Mouse (Mus musculus): Measurements from ENCODE around the gene Gtf3c2. TPM values are rescaled to one million over a fixed set of nuclear protein-coding genes. Genes with fewer than 3 reads are reported as not detected.

Gtf3c2 gene
- polyA plus RNA-seq, 1 experiment from 2014 or later = 69.5 TPM

DNA sequence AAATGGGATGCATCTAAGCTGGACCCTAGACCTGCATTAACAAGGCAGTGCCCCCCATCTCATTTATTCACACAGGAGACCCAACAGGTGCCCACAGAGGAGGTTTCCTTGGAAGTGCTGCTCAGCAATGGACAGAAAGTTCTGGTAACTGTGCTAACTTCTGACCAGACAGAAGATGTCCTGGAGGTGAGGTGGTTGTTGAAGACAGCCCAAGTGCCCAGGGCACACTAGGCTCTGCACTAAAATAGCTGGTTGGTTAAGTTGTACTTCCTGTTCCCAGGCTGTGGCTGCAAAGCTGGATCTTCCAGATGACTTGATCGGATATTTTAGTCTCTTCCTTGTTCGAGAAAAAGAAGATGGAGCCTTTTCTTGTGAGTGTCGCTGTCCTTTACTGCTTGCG, 15.7 kb upstream of the Gtf3c2 start:
- Histone ChIP-seq H3K9ac (replicated peaks) (no peak overlapping the region), H3K4me3 (no peak overlapping the region), H3K27ac (replicated peaks) (no peak overlapping the region), H3K27me3 (no peaks in the 10 kb centered on the region), H3K4me1 (peaks cover 29% of the 10 kb centered on the region), H3K9me3 (0 out of 2 replicates have a peak, but pooled peaks cover 5% of the 10 kb centered on the region), H3K4me2 (replicated peaks) (no peak overlapping the region), H3K36me3 (peaks cover 72% of the 10 kb centered on the region)
- 93% methylated on average over 4 of the region's 4 CpGs for WGBS
- ATAC-seq (replicated peaks) = no peak

DNA sequence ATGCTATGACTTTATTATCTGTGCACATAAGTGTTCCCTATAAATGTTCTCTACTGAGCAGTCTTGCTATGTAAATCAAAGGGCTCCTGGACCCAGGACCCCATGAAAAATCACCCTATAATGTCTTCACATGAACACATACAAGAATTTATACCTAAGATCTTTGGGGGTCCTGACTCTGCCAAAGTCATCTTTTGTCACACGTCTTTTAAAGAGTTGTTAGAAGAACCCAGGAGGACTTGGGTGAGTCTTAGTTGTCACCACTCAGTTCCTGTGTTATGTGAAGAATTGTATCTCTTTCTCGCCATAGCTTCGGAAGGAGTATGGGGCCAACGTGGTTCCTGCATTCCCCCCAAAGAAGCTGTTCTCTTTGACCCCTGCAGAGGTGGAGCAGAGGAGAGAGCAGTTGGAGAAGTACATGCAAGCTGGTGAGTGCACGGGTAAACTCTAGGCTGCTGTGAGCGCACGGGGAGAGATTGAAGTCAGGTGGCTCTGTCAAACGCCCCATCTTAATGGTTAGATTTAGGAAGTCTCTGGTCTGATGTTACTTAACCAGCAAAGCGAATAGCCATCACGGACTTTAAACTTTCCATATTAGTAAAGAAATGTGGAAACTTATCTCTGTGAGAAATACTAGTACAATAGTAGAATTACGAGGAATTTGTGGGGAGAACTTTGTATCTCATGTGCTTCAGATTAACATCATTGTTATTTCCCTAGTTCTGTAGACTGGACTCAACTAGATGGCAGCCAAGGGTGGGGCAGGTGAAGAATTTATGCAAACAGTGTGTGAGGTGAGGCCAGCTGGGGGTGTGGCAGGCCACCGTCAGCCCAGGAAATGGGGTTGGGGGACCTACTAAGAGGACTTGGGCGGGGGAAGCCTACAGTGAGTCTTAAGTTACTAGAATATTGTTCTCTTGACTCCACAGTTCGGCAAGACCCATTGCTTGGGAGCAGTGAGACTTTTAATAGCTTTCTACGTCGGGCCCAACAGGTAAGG, 14.8 kb upstream of the Gtf3c2 start:
- peak overlapping the region; percentile 76; the same call in 1 of the 2 replicates for H3K4me3 ChIP-seq
- H3K27ac ChIP-seq (replicated peaks) = no peak overlapping the region
- ATAC-seq (replicated peaks) = no peak
- peak overlapping the region; percentile 63 for H3K4me2 ChIP-seq (replicated peaks)
- peaks cover 72% of the 10 kb centered on the region for H3K36me3 ChIP-seq
- 93% methylated on average over 16 of the region's 16 CpGs for WGBS
- H3K9ac ChIP-seq (replicated peaks) = peak overlapping the region; percentile 84; the same call in 1 of the 2 replicates
- H3K27me3 ChIP-seq = no peaks in the 10 kb centered on the region
- peaks cover 24% of the 10 kb centered on the region for H3K4me1 ChIP-seq
- H3K9me3 ChIP-seq = no peaks in the 10 kb centered on the region

DNA sequence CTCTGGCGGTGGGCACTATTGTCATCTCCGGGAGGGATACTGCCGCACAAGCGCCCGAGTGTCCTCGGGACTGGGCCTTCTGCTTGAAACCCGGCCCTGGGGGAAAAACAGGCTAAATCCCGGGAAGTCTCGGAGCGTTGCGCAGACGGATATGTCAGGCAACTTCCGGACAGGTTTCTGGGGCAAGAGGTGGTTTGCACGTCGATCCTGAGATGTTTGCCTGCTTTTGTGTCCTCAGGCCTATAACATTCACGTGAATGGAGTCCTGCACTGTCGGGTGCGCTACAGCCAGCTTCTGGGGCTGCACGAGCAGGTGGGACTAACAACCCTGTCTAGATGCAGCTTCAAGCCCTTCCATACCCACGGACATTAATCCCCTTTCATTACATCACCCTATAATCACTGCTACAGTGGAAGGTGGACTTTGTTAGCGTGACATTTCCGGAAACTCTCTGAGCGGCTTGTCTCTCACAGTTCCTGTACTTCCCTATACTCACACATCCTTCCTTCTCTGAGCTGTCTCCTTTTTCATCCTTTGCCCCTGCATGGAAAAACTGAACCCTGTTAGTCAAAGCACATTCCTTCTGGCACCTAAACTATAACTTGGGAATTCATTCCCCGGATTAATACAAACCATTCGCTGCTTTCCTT, 13.8 kb upstream of the Gtf3c2 start:
- Histone ChIP-seq H3K27me3 (no peaks in the 10 kb centered on the region), H3K4me2 (replicated peaks) (peak overlapping the region; percentile 63), H3K27ac (replicated peaks) (peak overlapping the region; percentile 81), H3K9me3 (no peaks in the 10 kb centered on the region), H3K4me1 (peaks cover 24% of the 10 kb centered on the region), H3K4me3 (peak overlapping the region; percentile 76), H3K9ac (replicated peaks) (peak overlapping the region; percentile 84), H3K36me3 (peaks cover 69% of the 10 kb centered on the region)
- ATAC-seq (replicated peaks) = no peak
- 12% methylated on average over 25 of the region's 25 CpGs for WGBS

DNA sequence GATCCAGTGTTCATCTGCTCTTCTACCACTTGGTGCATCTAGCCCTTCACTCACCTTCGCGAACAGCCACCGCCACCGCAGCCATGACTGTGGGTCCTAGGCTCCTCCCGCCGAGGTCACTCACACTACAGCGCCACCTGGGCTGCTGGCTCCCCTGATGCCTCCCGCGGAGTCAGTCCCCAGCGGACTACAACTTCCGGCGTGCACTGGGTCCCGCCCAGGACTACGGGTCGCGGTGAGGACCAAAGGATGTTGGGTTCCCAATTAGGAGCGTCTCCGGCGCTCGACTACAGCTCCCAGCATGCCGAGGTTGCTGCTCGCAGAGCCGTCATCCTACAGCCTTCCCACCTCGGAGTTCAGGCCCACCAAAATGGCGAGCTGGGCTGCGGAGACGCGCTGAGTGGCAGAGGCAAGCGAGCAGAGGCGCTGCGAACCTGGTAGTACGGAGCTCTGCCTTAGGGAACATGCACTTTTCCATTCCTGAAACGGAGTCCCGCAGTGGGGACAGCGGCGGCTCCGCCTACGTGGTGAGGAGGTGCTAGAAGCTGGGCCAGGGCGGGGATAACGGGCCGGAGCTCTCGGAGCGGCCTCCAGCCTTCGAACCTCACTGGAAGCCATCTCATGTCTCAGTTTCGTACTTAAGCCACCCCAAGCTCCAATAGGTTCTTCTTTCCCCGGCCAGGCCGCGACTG, 13.1 kb upstream of the Gtf3c2 start, which contains the start of the genes Snx17 and Eif2b4:
Snx17 (plus strand) TSS at position 289 of the 692 bp plus-strand sequence.
Eif2b4 (minus strand) TSS at position 492 of the 692 bp plus-strand sequence.
- under 1% methylated on average over 48 of the region's 48 CpGs for WGBS
- peak within 1 kb of the TSS; percentile 63 for H3K4me2 ChIP-seq (replicated peaks)
- ATAC-seq (replicated peaks) = peak; percentile 98

DNA sequence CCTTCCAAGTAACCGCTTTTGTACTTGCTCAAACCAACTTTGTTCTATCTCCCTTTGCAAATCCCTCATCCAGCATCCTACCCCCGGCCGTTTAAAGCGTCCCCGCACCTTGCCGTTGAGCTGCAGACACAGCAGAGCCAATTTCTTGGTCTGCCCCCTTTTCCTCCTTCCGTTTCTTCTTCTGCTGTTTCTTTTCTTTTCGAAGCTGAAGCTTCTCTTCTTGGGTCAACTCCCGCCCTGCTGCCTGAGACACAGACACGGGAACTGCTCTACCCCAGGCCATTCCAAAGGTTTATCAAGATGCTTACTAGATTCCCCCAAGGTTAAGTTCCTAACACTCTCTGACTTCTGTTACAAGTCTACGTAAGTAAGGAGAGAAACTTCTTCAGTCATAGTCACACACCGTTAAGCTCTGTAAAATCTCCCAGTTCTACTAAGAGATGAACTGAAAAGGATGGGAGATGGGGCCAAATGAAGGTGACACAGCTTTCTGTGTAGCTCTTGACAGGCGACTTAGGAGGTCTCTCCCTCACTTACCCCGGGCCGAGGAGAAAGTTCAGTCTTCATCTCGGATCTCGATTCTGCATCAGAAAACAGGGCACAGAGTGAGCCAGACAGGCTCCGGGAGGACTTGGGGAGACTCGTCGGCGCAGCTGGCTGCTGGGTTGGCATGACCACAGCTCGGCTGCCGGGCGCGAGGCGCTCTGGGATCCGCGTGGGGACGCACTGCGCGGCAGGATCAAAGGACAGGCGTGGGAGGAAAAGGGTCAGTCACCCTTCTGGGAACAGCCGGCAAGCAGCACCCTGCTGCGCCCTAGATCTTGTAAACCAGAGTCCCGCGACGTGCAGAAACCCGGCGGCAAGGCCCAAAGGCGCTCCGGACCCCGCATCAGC, 12.3 kb upstream of the Gtf3c2 start:
- ATAC-seq (replicated peaks) = peak; percentile 59

More for the DNA sequence above, 13.1 kb upstream of the Gtf3c2 start, which contains the start of the genes Snx17 and Eif2b4:
- Histone ChIP-seq H3K27me3 (no peaks in the 10 kb centered on the region), H3K4me1 (peaks cover 24% of the 10 kb centered on the region), H3K36me3 (peaks cover 69% of the 10 kb centered on the region), H3K9me3 (no peaks in the 10 kb centered on the region), H3K27ac (replicated peaks) (peak within 1 kb of the TSS; percentile 81), H3K4me3 (peak within 1 kb of the TSS; percentile 76), H3K9ac (replicated peaks) (peak within 1 kb of the TSS; percentile 87)

DNA sequence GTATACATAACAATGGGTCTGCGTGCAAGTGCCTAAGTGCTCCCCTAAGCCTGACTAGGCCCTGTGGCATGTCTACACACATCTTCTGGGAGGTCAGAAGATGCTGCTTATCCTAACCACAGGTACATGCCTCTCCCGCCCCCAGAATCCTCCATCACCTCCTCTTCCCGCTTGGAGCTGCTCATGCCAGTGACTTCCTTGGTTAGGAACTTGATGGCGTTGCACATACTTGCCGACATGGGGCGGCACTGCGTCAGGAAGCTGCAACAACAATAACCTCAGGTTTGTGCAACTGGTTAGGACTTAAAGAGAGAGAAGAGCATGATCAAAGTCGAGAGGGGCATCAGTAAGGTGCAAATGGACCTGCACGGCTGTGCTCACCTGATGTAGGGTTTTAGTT, 10.3 kb upstream of the Gtf3c2 start:
- H3K36me3 ChIP-seq = peaks cover 55% of the 10 kb centered on the region
- ATAC-seq (replicated peaks) = no peak
- H3K27ac ChIP-seq (replicated peaks) = no peak overlapping the region
- no peak overlapping the region for H3K4me2 ChIP-seq (replicated peaks)
- H3K9me3 ChIP-seq = no peaks in the 10 kb centered on the region
- no peak overlapping the region for H3K4me3 ChIP-seq
- no peaks in the 10 kb centered on the region for H3K27me3 ChIP-seq
- H3K4me1 ChIP-seq = peaks cover 24% of the 10 kb centered on the region
- no peak overlapping the region for H3K9ac ChIP-seq (replicated peaks)
- WGBS = 87% methylated on average over 9 of the region's 9 CpGs

More for the DNA sequence above, 12.3 kb upstream of the Gtf3c2 start:
- Histone ChIP-seq H3K27me3 (no peaks in the 10 kb centered on the region), H3K27ac (replicated peaks) (peak overlapping the region; percentile 81), H3K9ac (replicated peaks) (peak overlapping the region; percentile 87), H3K4me3 (peak overlapping the region; percentile 76), H3K36me3 (peaks cover 69% of the 10 kb centered on the region), H3K4me1 (peaks cover 24% of the 10 kb centered on the region), H3K9me3 (no peaks in the 10 kb centered on the region), H3K4me2 (replicated peaks) (peak overlapping the region; percentile 63)
- WGBS = 15% methylated on average over 42 of the region's 42 CpGs

DNA sequence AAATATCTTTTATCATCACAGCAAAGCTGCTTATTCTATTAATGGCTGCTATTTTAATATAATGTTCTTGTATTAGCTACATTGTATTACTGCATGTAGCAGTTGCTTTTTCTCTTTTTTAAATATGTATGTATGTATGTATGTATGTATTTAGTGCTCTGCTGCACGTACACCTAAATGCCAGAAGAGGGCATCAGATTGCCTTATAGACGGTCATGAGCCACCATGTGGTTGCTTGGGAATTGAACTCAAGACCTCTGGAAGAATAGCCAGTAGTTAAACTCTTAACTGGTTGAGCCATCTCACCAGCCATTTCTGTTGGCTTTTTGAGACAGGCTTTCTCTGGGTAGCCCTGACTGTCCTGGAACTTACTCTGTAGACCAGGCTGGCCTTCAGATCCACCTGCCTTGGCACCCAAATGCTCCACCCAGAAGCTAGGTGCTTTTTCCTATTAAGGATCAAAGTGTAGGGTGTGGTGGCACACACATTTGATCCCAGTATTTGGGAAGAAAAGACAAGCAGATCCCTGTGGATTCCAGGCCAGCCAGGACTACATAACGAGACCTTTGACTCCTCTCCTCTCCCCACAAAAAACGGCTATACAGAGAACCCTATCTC, 8.4 kb upstream of the Gtf3c2 start:
- Histone ChIP-seq H3K4me3 (no peak overlapping the region), H3K27me3 (no peaks in the 10 kb centered on the region), H3K9me3 (no peaks in the 10 kb centered on the region), H3K4me1 (peaks cover 11% of the 10 kb centered on the region), H3K36me3 (peaks cover 44% of the 10 kb centered on the region), H3K27ac (replicated peaks) (no peak overlapping the region), H3K4me2 (replicated peaks) (no peak overlapping the region), H3K9ac (replicated peaks) (no peak overlapping the region)
- ATAC-seq (replicated peaks) = no peak
- 69% methylated on average over 4 of the region's 4 CpGs for WGBS

DNA sequence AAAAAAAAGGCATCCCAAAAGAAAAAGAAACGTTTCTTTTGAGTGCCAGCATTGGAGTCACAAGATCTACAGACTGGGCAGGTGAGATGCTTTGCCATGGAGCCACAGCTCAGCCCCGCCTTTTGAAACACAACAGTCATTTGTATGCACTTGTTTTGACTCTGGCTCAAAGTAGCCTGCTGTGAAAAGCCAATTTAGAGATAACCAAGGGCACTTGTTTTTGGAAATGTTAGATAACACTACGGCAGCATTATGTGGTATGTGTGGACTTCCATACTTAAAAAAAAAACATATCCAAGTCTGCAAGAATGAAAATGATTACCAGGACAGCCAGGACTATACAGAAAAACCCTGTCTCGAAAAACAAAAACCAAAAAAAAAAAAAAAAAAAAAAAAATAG, 3.7 kb upstream of the Gtf3c2 start:
- Histone ChIP-seq H3K4me2 (replicated peaks) (no peak overlapping the region), H3K4me3 (no peak overlapping the region), H3K9me3 (no peaks in the 10 kb centered on the region), H3K4me1 (peaks cover 10% of the 10 kb centered on the region), H3K27me3 (no peaks in the 10 kb centered on the region), H3K36me3 (peaks cover 20% of the 10 kb centered on the region), H3K27ac (replicated peaks) (no peak overlapping the region), H3K9ac (replicated peaks) (no peak overlapping the region)
- WGBS = 69% methylated on average over 4 of the region's 4 CpGs
- no peak for ATAC-seq (replicated peaks)

DNA sequence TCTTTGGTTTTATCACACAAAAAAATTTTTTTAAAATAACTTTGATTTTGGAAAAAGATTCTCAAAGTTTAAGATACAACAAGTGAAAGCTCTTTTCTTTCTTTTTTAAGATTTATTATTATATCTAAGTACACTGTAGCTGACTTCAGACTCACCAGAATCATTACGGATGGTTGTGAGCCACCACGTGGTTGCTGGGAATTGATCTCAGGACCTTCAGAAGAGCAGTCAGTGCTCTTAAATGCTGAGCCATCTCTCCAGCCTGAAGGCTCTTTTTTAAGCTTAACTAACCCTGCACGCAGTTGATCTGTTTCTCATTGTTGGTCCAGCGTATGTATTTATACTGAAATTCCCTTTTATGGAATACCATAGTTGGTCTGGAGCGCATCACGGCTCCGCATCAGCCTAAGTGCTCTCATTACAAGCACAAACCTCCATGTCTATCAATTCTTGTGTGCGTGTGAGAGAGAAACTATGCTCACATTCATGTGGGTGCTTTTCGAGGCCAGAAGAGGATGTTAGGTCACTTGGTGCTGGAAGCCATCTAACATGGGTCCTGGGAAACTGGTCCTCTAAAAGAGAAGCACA, 1.3 kb upstream of the Gtf3c2 start:
- H3K4me3 ChIP-seq = no peak overlapping the region
- 94% methylated on average over 9 of the region's 9 CpGs for WGBS
- H3K9me3 ChIP-seq = no peaks in the 10 kb centered on the region
- no peak for ATAC-seq (replicated peaks)
- H3K9ac ChIP-seq (replicated peaks) = no peak overlapping the region
- no peaks in the 10 kb centered on the region for H3K27me3 ChIP-seq
- no peak overlapping the region for H3K27ac ChIP-seq (replicated peaks)
- H3K36me3 ChIP-seq = no peaks in the 10 kb centered on the region
- H3K4me1 ChIP-seq = peaks cover 22% of the 10 kb centered on the region
- no peak overlapping the region for H3K4me2 ChIP-seq (replicated peaks)

DNA sequence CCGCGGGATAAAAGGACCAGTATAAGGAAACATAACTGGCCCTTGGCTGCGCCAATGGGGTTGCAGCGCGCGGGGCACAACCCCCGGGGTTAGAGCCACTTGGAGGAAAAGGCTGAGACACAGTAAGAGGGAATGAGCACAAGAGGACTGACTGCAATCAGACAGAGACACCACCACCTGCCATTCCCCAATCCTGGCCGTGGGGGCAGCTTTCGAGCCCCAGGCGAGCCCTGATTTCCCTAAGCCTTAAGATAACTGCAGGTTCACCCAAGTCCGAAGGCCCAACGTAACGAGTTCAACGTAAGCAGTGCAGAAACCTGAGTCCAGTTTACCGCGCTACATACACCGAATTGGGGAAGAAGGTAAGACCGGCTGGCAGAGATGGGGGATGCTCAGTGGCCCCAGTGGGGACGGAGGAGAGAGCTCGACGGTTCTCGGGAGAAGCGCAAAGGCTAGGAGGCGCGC, 611 bp downstream of the Gtf3c2 start:
- Histone ChIP-seq H3K4me3 (peak overlapping the region; percentile 92), H3K27me3 (no peaks in the 10 kb centered on the region), H3K4me2 (replicated peaks) (peak overlapping the region; percentile 98), H3K36me3 (peaks cover under 1% of the 10 kb centered on the region; the same call in 1 of the 2 replicates), H3K4me1 (peaks cover 22% of the 10 kb centered on the region), H3K27ac (replicated peaks) (peak overlapping the region; percentile 99), H3K9ac (replicated peaks) (peak overlapping the region; percentile 82), H3K9me3 (no peaks in the 10 kb centered on the region)
- peak; percentile 67 for ATAC-seq (replicated peaks)
- WGBS = under 1% methylated on average over 25 of the region's 25 CpGs

Data from forebrain, embryonic 15.5 days (tissue).